Mouse (Mus musculus): ENCODE results near the gene Atp6v0e2. TPM values are rescaled to one million over a fixed set of nuclear protein-coding genes. Genes with fewer than 3 reads are reported as not detected.

The Atp6v0e2 gene
- polyA plus RNA-seq, 1 experiment from 2014 or later: 25.7 TPM

- ATAC-seq (ENCODE audit: insufficient number of reproducible peaks, low FRiP score, low TSS enrichment, low read depth): no peak
- H3K27ac ChIP-seq (replicated peaks): no peak overlapping the region
Observed at GRCm38 (mm10) chr6:48578736-48579135, 41.3 kb downstream of the Atp6v0e2 start.

DNA sequence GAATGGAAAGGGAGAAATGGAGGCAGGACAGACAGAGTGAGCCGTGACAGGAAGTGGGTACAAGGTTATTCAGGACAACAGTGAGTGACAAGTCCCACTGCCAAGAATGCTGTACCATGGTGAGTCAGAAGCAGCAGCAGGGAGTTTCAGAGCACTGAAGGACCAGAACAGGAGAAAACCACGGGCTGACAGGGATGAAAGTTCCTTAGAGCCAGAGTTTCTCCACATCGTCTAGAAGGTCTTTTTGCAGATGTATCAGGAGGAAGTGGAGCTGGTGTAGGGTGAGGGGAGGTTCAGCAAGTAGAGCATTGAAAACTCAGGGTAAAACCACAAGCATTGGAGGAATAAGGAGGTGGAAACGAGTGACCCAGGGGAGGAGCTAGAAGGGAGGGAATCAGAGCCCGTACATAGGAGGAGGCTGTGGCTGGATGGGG is 41.8 kb downstream of the Atp6v0e2 start:
- Histone ChIP-seq H3K9me3 (replicated peaks) (no peaks in the 10 kb centered on the region), H3K4me2 (replicated peaks) (no peak overlapping the region), H3K27ac (replicated peaks) (0 out of 2 replicates have a peak overlapping the region, but pooled peaks have one; percentile 34), H3K36me3 (no peaks in the 10 kb centered on the region), H3K9ac (no peak overlapping the region), H3K4me1 (no peaks in the 10 kb centered on the region), H3K4me3 (replicated peaks) (no peak overlapping the region), H3K27me3 (no peaks in the 10 kb centered on the region)
- WGBS: 19% methylated on average over 5 of the region's 5 CpGs
- ATAC-seq (ENCODE audit: insufficient number of reproducible peaks, low FRiP score, low TSS enrichment, low read depth): no peak

More at GRCm38 (mm10) chr6:48578736-48579135, 41.3 kb downstream of the Atp6v0e2 start:
- no peak overlapping the region for H3K4me3 ChIP-seq (replicated peaks)
- H3K9ac ChIP-seq: no peak overlapping the region
- H3K36me3 ChIP-seq: no peaks in the 10 kb centered on the region
- no peaks in the 10 kb centered on the region for H3K4me1 ChIP-seq
- no peaks in the 10 kb centered on the region for H3K27me3 ChIP-seq
- H3K4me2 ChIP-seq (replicated peaks): no peak overlapping the region
- no peaks in the 10 kb centered on the region for H3K9me3 ChIP-seq (replicated peaks)
- 62% methylated on average over 5 of the region's 5 CpGs for WGBS

- no peak overlapping the region for H3K27ac ChIP-seq (replicated peaks)
- H3K27me3 ChIP-seq: no peaks in the 10 kb centered on the region
- no peak for ATAC-seq (ENCODE audit: insufficient number of reproducible peaks, low FRiP score, low TSS enrichment, low read depth)
Observed at GRCm38 (mm10) chr6:48581257-48581656, 43.8 kb downstream of the Atp6v0e2 start.

DNA sequence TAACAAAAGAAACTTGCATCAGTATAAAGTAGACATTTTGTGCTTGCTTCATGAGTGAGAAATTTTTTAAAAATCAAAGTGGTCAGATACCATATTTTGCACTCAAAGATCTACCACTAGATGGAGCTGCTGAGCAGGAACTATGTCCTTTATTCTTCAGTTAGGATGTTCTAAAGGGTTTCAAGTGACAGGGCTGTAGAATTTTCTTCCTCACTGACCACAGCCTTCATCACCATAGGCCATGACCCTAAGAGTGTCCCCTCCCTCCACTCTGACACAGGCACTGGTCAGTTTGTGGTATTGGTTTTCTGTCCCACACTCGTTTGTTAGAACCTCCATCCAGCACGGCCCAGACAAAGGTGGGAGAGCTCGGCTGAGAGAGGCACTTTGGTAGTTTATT is 44.6 kb downstream of the Atp6v0e2 start:
- H3K4me2 ChIP-seq (replicated peaks): no peak overlapping the region
- H3K4me3 ChIP-seq (replicated peaks): no peak overlapping the region
- H3K9me3 ChIP-seq (replicated peaks): no peaks in the 10 kb centered on the region
- H3K27ac ChIP-seq (replicated peaks): no peak overlapping the region
- no peaks in the 10 kb centered on the region for H3K36me3 ChIP-seq
- no peak for ATAC-seq (ENCODE audit: insufficient number of reproducible peaks, low FRiP score, low TSS enrichment, low read depth)
- WGBS: 72% methylated on average over 3 of the region's 3 CpGs
- no peak overlapping the region for H3K9ac ChIP-seq
- H3K4me1 ChIP-seq: no peaks in the 10 kb centered on the region
- no peaks in the 10 kb centered on the region for H3K27me3 ChIP-seq

More at GRCm38 (mm10) chr6:48581257-48581656, 43.8 kb downstream of the Atp6v0e2 start:
- Histone ChIP-seq H3K4me1 (no peaks in the 10 kb centered on the region), H3K4me2 (replicated peaks) (no peak overlapping the region), H3K4me3 (replicated peaks) (no peak overlapping the region), H3K9me3 (replicated peaks) (no peaks in the 10 kb centered on the region), H3K36me3 (no peaks in the 10 kb centered on the region), H3K9ac (no peak overlapping the region)
- 43% methylated on average over 3 of the region's 3 CpGs for WGBS

DNA sequence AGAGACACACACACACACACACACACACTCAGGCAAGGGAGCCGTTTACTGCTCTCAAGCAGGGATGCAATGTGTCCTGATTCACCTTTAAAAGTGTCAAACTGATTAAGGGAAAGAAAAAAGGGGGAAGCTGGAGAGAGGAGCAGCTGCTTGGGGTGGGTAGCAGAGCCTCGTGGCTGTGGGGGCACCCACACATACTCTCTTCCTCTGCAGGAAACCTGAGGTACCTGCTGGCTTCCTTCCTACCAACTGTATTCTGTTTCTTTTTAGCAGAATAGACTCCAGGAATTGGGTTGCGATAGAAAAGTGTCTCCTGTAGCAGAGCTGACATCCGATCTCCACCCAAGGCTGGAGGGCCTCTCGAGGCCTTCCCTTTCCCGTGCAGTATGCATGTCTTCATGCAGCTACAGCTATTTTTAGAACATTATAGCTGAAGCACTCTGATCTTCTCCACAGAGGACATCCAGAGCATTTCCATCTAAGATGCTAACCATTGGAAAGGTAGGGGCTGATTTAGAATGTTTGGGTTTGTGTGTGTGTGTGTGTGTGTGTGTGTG is 51.9 kb downstream of the Atp6v0e2 start, which contains the start of gene Gm45021:
Gm45021 (plus strand) TSS at position 417 of the 557 bp plus-strand sequence.
- H3K27me3 ChIP-seq: no peaks in the 10 kb centered on the region
- no peak for ATAC-seq (ENCODE audit: insufficient number of reproducible peaks, low FRiP score, low TSS enrichment, low read depth)
- H3K4me3 ChIP-seq (replicated peaks): no peak within 1 kb of the TSS
- no peak within 1 kb of the TSS for H3K4me2 ChIP-seq (replicated peaks)
- H3K27ac ChIP-seq (replicated peaks): 0 out of 2 replicates have a peak within 1 kb of the TSS, but pooled peaks have one; percentile 22
- peaks cover 13% of the 10 kb centered on the region for H3K4me1 ChIP-seq
- no peak within 1 kb of the TSS for H3K9ac ChIP-seq
- H3K9me3 ChIP-seq (replicated peaks): no peaks in the 10 kb centered on the region
- no peaks in the 10 kb centered on the region for H3K36me3 ChIP-seq
- 20% methylated on average over 6 of the region's 6 CpGs for WGBS

Other genes starting within 250 kb of the Atp6v0e2 start
- gene Krba1, start 142.0 kb upstream of the Atp6v0e2 start, polyA plus RNA-seq (2015; fragmentation: Nextera tagmentation; extraction: Ambion mirVana): 21.9 and 22.6 TPM in 2 replicates
- gene Zfp467, start 91.8 kb upstream of the Atp6v0e2 start, polyA plus RNA-seq (2015; fragmentation: Nextera tagmentation; extraction: Ambion mirVana): 28.5 and 29.5 TPM in 2 replicates
- gene Sspo, start 89.4 kb upstream of the Atp6v0e2 start, polyA plus RNA-seq (2015; fragmentation: Nextera tagmentation; extraction: Ambion mirVana): 0.25 and 0.51 TPM in 2 replicates
- gene Lrrc61, start 17.2 kb downstream of the Atp6v0e2 start, polyA plus RNA-seq (2015; fragmentation: Nextera tagmentation; extraction: Ambion mirVana): 11.8 and 13.7 TPM in 2 replicates
- gene Rarres2, start 35.2 kb downstream of the Atp6v0e2 start, polyA plus RNA-seq (2015; fragmentation: Nextera tagmentation; extraction: Ambion mirVana): 13.5 and 17.7 TPM in 2 replicates
- gene Gm45021, start 52.0 kb downstream of the Atp6v0e2 start, polyA plus RNA-seq (2015; fragmentation: Nextera tagmentation; extraction: Ambion mirVana): not detected in 2 replicates
- 26.6 and 28.6 TPM in 2 replicates for gene Repin1, start 56.3 kb downstream of the Atp6v0e2 start, polyA plus RNA-seq (2015; fragmentation: Nextera tagmentation; extraction: Ambion mirVana)
- gene Gm44965, start 56.3 kb downstream of the Atp6v0e2 start, polyA plus RNA-seq (2015; fragmentation: Nextera tagmentation; extraction: Ambion mirVana): not detected in 2 replicates
- 5.9 TPM in 2 replicates for gene Zfp775, start 64.4 kb downstream of the Atp6v0e2 start, polyA plus RNA-seq (2015; fragmentation: Nextera tagmentation; extraction: Ambion mirVana)
- 1.3 and 1.5 TPM in 2 replicates for gene AI854703, start 89.1 kb downstream of the Atp6v0e2 start, polyA plus RNA-seq (2015; fragmentation: Nextera tagmentation; extraction: Ambion mirVana)
- 1.1 and 1.4 TPM in 2 replicates for gene Gimap8, start 109.6 kb downstream of the Atp6v0e2 start, polyA plus RNA-seq (2015; fragmentation: Nextera tagmentation; extraction: Ambion mirVana)
- gene Gimap9, start 138.5 kb downstream of the Atp6v0e2 start, polyA plus RNA-seq (2015; fragmentation: Nextera tagmentation; extraction: Ambion mirVana): 10.6 and 13.0 TPM in 2 replicates
- gene Gimap4, start 146.9 kb downstream of the Atp6v0e2 start, polyA plus RNA-seq (2015; fragmentation: Nextera tagmentation; extraction: Ambion mirVana): 12.9 and 13.4 TPM in 2 replicates
- gene Gimap6, start 170.6 kb downstream of the Atp6v0e2 start, polyA plus RNA-seq (2015; fragmentation: Nextera tagmentation; extraction: Ambion mirVana): 20.3 and 22.3 TPM in 2 replicates
- gene Gm28053, start 181.0 kb downstream of the Atp6v0e2 start, polyA plus RNA-seq (2015; fragmentation: Nextera tagmentation; extraction: Ambion mirVana): 0.83 and 1.3 TPM in 2 replicates
- 0.20 TPM in 1 of 2 replicates, not detected in the other for gene Gimap7, start 181.0 kb downstream of the Atp6v0e2 start, polyA plus RNA-seq (2015; fragmentation: Nextera tagmentation; extraction: Ambion mirVana)
- gene Gimap1, start 201.4 kb downstream of the Atp6v0e2 start, polyA plus RNA-seq (2015; fragmentation: Nextera tagmentation; extraction: Ambion mirVana): 10.5 and 13.3 TPM in 2 replicates
- gene Gimap5, start 208.6 kb downstream of the Atp6v0e2 start, polyA plus RNA-seq (2015; fragmentation: Nextera tagmentation; extraction: Ambion mirVana): 4.6 and 7.2 TPM in 2 replicates
- gene Gimap3, start 233.2 kb downstream of the Atp6v0e2 start, polyA plus RNA-seq (2015; fragmentation: Nextera tagmentation; extraction: Ambion mirVana): not detected in 2 replicates